Mouse (Mus musculus): ENCODE data around the gene Inhbe.
"Not testable (repeated sequence)": the region's sequence is repeated elsewhere in the genome, so short reads cannot be mapped to it uniquely, and the experiment has no call there.

Gene Inhbe

DNA sequence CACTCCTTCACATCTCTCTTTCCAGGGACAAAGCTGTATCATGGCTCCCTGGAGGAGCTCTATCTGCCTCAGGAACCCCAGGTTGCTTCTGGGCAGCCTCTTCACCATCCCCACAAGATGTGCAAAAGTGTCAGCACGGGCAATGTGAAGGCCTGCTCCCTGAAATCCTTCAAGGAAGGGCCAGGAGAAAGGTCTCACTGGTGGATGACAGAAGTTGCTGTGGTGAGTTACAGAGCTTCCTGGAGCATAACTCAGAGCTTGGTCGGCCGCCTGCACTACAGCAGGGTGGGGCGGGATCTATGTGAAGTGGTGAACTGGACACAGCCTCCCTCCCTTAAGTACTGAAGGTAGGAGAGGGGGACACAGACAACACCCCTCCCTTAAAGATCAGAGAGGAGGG, 31.5 kb downstream of the Inhbe start:
- in situ Hi-C loops (cut with MboI, MseI): no loop called here

GRCm38 (mm10) chr10:127322178-127322577, 32.0 kb downstream of the Inhbe start:
- in situ Hi-C loops (cut with MboI, MseI): no loop called here

GRCm38 (mm10) chr10:127321621-127322020, 32.6 kb downstream of the Inhbe start, which contains the start of gene Arhgap9:
TSS of gene Arhgap9 (plus strand) at chr10:127321964.
- in situ Hi-C loops (cut with MboI, MseI): no loop called here

GRCm38 (mm10) chr10:127319969-127320368, 34.2 kb downstream of the Inhbe start:
- in situ Hi-C loops (cut with MboI, MseI): no loop called here

DNA sequence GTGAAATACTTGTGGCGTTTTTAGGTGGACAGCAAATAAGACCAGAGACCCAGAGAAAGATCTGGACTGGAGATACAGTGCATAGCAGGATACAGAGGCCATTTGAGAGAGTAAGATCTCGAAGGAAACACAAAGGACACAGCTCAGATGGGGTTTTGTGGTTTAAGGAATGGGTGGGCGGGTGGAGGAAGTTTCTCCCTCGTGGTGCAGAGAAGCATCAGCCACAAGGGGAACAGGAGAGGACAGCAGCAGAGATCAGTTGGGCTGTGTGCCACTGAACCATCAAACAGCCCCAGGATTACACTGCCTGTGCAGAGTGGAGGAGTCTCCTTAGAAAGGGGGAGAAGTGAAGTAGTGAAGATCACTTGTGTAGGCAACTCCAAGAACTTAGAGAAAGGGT, 36.2 kb downstream of the Inhbe start:
- in situ Hi-C loops (cut with MboI, MseI): no loop called here

- in situ Hi-C loops (cut with MboI, MseI): no loop called here
Measured at GRCm38 (mm10) chr10:127317277-127317676, 36.9 kb downstream of the Inhbe start.

- in situ Hi-C loops (cut with MboI, MseI): not testable (repeated sequence)
Measured at GRCm38 (mm10) chr10:127314950-127315349, 39.3 kb downstream of the Inhbe start.

GRCm38 (mm10) chr10:127313516-127313915, 40.7 kb downstream of the Inhbe start:
- in situ Hi-C loops (cut with MboI, MseI): not testable (repeated sequence)

GRCm38 (mm10) chr10:127312858-127313257, 41.4 kb downstream of the Inhbe start:
- in situ Hi-C loops (cut with MboI, MseI): no loop called here

DNA sequence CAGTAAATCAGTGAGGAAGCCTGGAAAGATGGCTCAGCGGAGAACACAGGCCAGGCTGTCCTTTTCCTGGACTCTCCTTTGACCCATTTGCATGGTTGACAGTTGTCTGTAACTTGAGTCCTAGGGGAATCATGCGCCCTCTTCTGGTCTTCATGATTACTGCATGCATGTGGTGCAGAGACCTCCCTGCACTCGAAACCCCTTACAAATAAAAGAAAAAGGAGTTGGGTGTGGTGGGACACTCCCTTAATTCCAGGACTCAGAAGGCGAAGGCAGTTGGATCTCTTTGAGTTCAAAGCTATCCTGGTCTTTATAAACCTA, 41.9 kb downstream of the Inhbe start:
- in situ Hi-C loops (cut with MboI, MseI): no loop called here

GRCm38 (mm10) chr10:127311476-127312355, 42.5 kb downstream of the Inhbe start, which contains the start of gene Mars:
TSS of gene Mars (minus strand) at chr10:127311786.
- in situ Hi-C loops (cut with MboI, MseI): no loop called here

- in situ Hi-C loops (cut with MboI, MseI): no loop called here
Measured at GRCm38 (mm10) chr10:127310523-127311475, 43.4 kb downstream of the Inhbe start.

GRCm38 (mm10) chr10:127309167-127309566, 45.0 kb downstream of the Inhbe start:
- in situ Hi-C loops (cut with MboI, MseI): not testable (repeated sequence)

GRCm38 (mm10) chr10:127303136-127303535, 51.1 kb downstream of the Inhbe start:
- in situ Hi-C loops (cut with MboI, MseI): no loop called here

DNA sequence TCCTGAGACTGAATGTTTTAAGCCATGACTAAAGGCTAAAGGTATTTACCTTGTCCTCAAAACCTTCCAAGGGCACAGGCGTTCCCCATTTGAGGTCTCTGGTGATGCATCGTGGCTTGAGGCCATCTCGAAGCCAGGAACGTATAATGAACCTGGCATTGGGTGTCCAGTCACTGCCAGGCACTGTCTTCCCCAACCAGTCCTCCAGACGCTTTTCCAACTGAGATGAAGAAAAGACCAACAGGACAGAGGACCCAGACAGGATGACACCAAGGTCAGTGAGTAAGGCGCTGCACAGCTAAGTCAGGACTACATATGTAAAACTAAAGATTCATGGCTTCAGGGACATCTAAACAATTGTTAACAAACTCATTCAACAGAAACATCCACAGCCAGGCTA, 53.9 kb downstream of the Inhbe start:
- in situ Hi-C loops (cut with MboI, MseI): no loop called here
